Mouse (Mus musculus) stomach, postnatal 0 days (tissue): ENCODE results near the gene Cd59b. TPM values are rescaled to one million over a fixed set of nuclear protein-coding genes. Genes with fewer than 3 reads are reported as not detected.

Source experiments
- ATAC-seq: fragments of 200-750 bp; cut with Nextera tagmentation; 2 replicates; pipeline ENCODE4 v1.8.0; 2017; ENCODE audit not compliant: low FRiP score, low TSS enrichment
- DNase-seq: peaks from one replicate; pipeline ENCODE4 v3.0.0-alpha.2; 2016; ENCODE audit warnings: low spot score
- H3K27ac ChIP-seq: fragments of 300-500 bp; sonication (generic); replicated peaks from 2 replicates; pipeline ENCODE4 v1.5.1; 2014; ENCODE audit warnings: mild to moderate bottlenecking, control low read depth
- H3K27me3 ChIP-seq: fragments of 300-500 bp; sonication (generic); 2 replicates; pipeline ENCODE4 v1.6.1; 2014; ENCODE audit warnings: low read length; ENCODE audit not compliant: control insufficient read depth, insufficient read depth
- H3K36me3 ChIP-seq: fragments of 300-500 bp; sonication (generic); 2 replicates; pipeline ENCODE4 v1.6.1; 2014; ENCODE audit warnings: low read length, mixed read lengths; ENCODE audit not compliant: control insufficient read depth, insufficient read depth
- H3K4me1 ChIP-seq: fragments of 300-500 bp; sonication (generic); replicated peaks from 2 replicates; pipeline ENCODE4 v1.6.1; 2014; ENCODE audit warnings: antibody characterized with exemption; ENCODE audit not compliant: control insufficient read depth, insufficient read depth
- H3K4me2 ChIP-seq: fragments of 300-500 bp; sonication (generic); replicated peaks from 2 replicates; pipeline ENCODE4 v1.6.1; 2014; ENCODE audit warnings: low read depth, mild to moderate bottlenecking, control low read depth, moderate library complexity
- H3K4me3 ChIP-seq: fragments of 300-500 bp; sonication (generic); 2 replicates; pipeline ENCODE4 v1.5.1; 2014; ENCODE audit warnings: low read depth, low read length, control low read depth
- H3K9ac ChIP-seq: fragments of 300-500 bp; sonication (generic); 2 replicates; pipeline ENCODE4 v1.6.1; 2014; ENCODE audit warnings: mild to moderate bottlenecking, low read length, control low read depth, mixed read lengths
- H3K9me3 ChIP-seq: fragments of 300-500 bp; sonication (generic); 2 replicates; pipeline ENCODE4 v1.6.1; 2016; ENCODE audit warnings: low read length; ENCODE audit not compliant: control insufficient read depth
- CTCF ChIP-seq: IDR thresholded peaks from 2 replicates; pipeline ENCODE4 v1.5.1; 2016; ENCODE audit warnings: antibody characterized with exemption, low read depth, mild to moderate bottlenecking, moderate library complexity
- EP300 ChIP-seq: optimal IDR thresholded peaks from 2 replicates; pipeline ENCODE3; 2016; ENCODE audit warnings: antibody characterized with exemption
- WGBS: fragments of 180-500 bp; shearing (Covaris S2); extraction: QIAGEN DNeasy Blood & Tissue Kit; methylation state at CpG from one replicate; pipeline ENCODE4 v1.1.7; 2014; 5-methylcytosine and 5-hydroxymethylcytosine counted together
- polyA plus RNA-seq: library from polyadenylated mRNA; unstranded; fragments of >200 nt; fragmentation: Nextera tagmentation; extraction: Ambion mirVana; gene quantifications from 2 replicates; pipeline ENCODE4 v1.2.1, GENCODE M21; 2015

The Cd59b gene
- polyA plus RNA-seq, 1 experiment from 2014 or later = 5.5 TPM

GRCm38 (mm10) chr2:104120312-104120711 lies 50.7 kb downstream of the Cd59b start:
- H3K9ac ChIP-seq = no peak overlapping the region

DNA sequence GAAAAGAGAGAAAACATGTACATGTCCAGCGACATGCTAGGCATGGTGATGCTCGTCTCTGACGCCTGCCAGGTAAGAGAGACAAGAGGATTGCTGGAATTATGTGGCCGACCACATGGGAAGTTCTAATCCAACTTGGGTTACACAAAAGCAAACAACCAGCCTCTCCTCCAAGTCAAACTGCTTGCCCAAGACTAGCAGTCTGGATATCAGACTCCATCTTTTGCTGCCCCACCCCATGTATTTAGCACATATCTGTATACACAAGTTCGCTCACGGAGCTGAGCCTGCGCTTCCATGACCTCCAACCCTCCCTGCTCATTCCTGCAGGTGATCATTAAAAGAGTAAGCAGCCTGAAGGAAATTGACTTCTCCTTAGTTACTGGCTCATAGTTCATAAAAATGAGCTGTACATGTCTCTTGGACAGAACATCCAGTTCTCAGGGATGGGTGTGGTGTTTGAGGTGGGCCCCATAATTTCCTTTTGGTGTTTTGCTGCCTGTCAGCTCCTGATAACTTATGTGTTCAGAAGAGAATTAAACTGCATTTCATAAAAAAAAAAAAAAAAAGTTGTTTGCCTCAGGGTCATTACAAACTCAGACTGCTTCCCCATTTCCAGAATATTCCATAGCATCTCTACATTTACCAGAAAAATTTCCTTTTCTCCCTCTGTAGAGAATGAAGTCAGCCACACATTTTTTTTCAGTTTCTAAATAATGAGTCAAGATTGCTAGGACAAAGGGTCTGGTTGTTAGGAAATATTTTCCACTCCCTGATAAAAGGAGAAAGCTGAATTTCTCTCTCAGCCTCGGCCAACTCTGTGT lies 52.2 kb downstream of the Cd59b start:
- H3K27me3 ChIP-seq = no peaks in the 10 kb centered on the region
- ATAC-seq = peak; percentile 49
- WGBS = 47% methylated on average over 8 of the region's 8 CpGs
- TF ChIP-seq CTCF = no peak
- TF ChIP-seq EP300 = peak; percentile 97
- no peaks in the 10 kb centered on the region for H3K4me1 ChIP-seq
- H3K36me3 ChIP-seq = no peaks in the 10 kb centered on the region; the same call in 1 of the 2 replicates
- peak; percentile 33 for DNase-seq
- peak overlapping the region; percentile 87; the same call in 1 of the 2 replicates for H3K9ac ChIP-seq
- H3K4me3 ChIP-seq = peak overlapping the region; percentile 75
- no peaks in the 10 kb centered on the region for H3K9me3 ChIP-seq
- peak overlapping the region; percentile 91 for H3K27ac ChIP-seq
- H3K4me2 ChIP-seq = peak overlapping the region; percentile 99

More at GRCm38 (mm10) chr2:104120312-104120711, 50.7 kb downstream of the Cd59b start:
- no peaks in the 10 kb centered on the region for H3K9me3 ChIP-seq
- peak overlapping the region; percentile 81 for H3K27ac ChIP-seq
- no peaks in the 10 kb centered on the region for H3K27me3 ChIP-seq
- ATAC-seq = no peak
- no peak for DNase-seq
- TF ChIP-seq CTCF (peak; percentile 58), EP300 (no peak)
- no peaks in the 10 kb centered on the region; the same call in 1 of the 2 replicates for H3K36me3 ChIP-seq
- H3K4me2 ChIP-seq = no peak overlapping the region
- no peaks in the 10 kb centered on the region for H3K4me1 ChIP-seq
- no peak overlapping the region for H3K4me3 ChIP-seq
- 53% methylated on average over 6 of the region's 6 CpGs for WGBS

DNA sequence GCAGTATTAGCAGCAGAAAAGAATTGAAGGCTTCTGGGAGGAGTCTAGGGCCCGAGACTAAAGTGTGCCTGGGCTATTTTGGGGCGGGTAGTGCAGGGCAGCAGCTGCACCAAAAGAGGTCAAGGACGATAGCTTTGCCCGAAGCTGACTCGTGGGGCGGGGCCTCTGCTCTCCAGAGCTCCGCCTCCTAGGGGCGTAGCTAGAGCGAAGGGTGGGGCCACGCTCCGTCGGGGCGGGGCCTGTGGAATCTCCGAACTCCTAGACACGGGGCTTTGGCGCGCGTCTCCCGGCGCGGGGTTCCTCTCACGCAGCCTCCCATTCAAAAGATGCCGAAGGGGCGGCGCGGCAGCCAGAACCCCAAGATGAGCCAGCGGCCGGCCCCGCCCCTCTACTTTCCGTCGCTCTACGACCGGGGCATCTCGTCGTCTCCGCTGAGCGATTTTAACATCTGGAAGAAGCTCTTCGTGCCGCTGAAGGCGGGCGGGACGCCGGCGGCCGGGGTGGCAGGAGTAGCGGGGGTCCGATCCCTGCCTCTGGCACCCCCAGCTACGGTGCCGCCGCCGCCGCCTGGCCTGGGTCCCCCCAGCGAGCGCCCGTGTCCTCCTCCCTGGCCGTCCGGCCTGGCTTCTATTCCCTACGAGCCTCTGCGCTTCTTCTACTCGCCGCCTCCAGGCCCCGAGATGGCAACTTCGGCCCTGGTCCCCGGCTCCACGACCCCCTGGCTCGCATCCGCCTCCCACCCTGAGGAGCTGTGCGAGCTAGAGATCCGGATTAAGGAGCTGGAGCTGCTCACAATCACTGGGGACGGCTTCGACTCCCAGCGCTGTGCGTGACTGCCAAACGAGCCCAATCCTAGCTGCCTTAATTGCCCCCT lies 53.1 kb downstream of the Cd59b start, which contains the start of gene A930018P22Rik:
A930018P22Rik (plus strand) TSS at position 265 of the 874 bp plus-strand sequence.
- ATAC-seq (peak; percentile 93), DNase-seq (peak; percentile 92)
- Histone ChIP-seq H3K4me2 (peak within 1 kb of the TSS; percentile 99), H3K4me1 (no peaks in the 10 kb centered on the region), H3K36me3 (no peaks in the 10 kb centered on the region; the same call in 1 of the 2 replicates), H3K9me3 (no peaks in the 10 kb centered on the region), H3K9ac (peak within 1 kb of the TSS; percentile 87), H3K27ac (peak within 1 kb of the TSS; percentile 91), H3K4me3 (peak within 1 kb of the TSS; percentile 75), H3K27me3 (no peaks in the 10 kb centered on the region)
- under 1% methylated on average over 68 of the region's 74 CpGs for WGBS
- TF ChIP-seq CTCF (peak; percentile 28), EP300 (no peak)

GRCm38 (mm10) chr2:104123540-104123939 lies 53.9 kb downstream of the Cd59b start:
- Histone ChIP-seq H3K4me3 (peak overlapping the region; percentile 75), H3K27me3 (no peaks in the 10 kb centered on the region), H3K9ac (peak overlapping the region; percentile 87; the same call in 1 of the 2 replicates), H3K36me3 (no peaks in the 10 kb centered on the region), H3K9me3 (no peaks in the 10 kb centered on the region), H3K4me2 (peak overlapping the region; percentile 99), H3K27ac (no peak overlapping the region), H3K4me1 (no peaks in the 10 kb centered on the region)
- ATAC-seq = no peak
- no peak for DNase-seq
- 59% methylated on average over 3 of the region's 3 CpGs for WGBS
- TF ChIP-seq CTCF (no peak), EP300 (no peak)

DNA sequence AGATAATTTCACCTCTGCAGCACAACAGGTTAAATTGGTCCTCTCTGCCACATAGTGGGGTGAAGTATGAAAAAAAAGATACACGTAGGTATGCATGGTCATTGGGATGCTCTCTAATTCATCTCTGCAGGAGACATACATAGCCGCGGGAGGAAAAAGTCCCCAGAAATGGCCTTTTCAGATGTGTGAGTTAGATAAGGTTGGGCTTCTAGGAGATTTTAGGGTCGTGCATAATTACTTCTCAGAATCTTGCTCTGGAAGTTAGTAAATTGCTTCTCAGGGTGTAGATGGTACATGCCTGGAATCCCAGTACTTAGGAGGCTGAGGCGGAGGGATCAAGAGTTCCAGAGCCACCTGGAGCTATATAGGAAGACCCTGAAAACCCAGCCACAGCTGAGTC lies 54.4 kb downstream of the Cd59b start:
- Histone ChIP-seq H3K4me3 (no peak overlapping the region), H3K9ac (no peak overlapping the region), H3K27ac (no peak overlapping the region), H3K9me3 (no peaks in the 10 kb centered on the region), H3K4me2 (no peak overlapping the region), H3K27me3 (no peaks in the 10 kb centered on the region), H3K36me3 (no peaks in the 10 kb centered on the region), H3K4me1 (no peaks in the 10 kb centered on the region)
- WGBS = 87% methylated on average over 5 of the region's 5 CpGs
- TF ChIP-seq EP300 = no peak
- no peak for TF ChIP-seq CTCF
- DNase-seq (no peak), ATAC-seq (no peak)
